Mouse (Mus musculus) heart, postnatal 0 days (tissue): ENCODE results near the gene 5430419D17Rik. TPM values are rescaled to one million over a fixed set of nuclear protein-coding genes. Genes with fewer than 3 reads are reported as not detected.

Experiments
- ATAC-seq: fragments of 200-750 bp; cut with Nextera tagmentation; 2 replicates; pipeline ENCODE4 v1.8.0; 2017; ENCODE audit warnings: low read depth, moderate number of reproducible peaks, moderate library complexity; ENCODE audit not compliant: insufficient read depth
- DNase-seq: peaks from one replicate; pipeline ENCODE4 v3.0.0-alpha.2; 2016; ENCODE audit warnings: low spot score
- H3K27ac ChIP-seq: fragments of 300-500 bp; sonication (generic); 2 replicates; pipeline ENCODE4 v1.5.1; 2014; ENCODE audit warnings: low read depth, mild to moderate bottlenecking
- H3K27me3 ChIP-seq: fragments of 300-500 bp; sonication (generic); 2 replicates; pipeline ENCODE4 v1.6.1; 2014; ENCODE audit warnings: low read length, mixed read lengths; ENCODE audit not compliant: control insufficient read depth, insufficient read depth
- H3K36me3 ChIP-seq: fragments of 300-500 bp; sonication (generic); replicated peaks from 2 replicates; pipeline ENCODE4 v1.6.1; 2014; ENCODE audit warnings: low read length, mixed read lengths; ENCODE audit not compliant: control insufficient read depth, insufficient read depth
- H3K4me1 ChIP-seq: fragments of 300-500 bp; sonication (generic); 2 replicates; pipeline ENCODE4 v1.6.1; 2014; ENCODE audit warnings: antibody characterized with exemption; ENCODE audit not compliant: control insufficient read depth, insufficient read depth
- H3K4me2 ChIP-seq: fragments of 300-500 bp; sonication (generic); 2 replicates; pipeline ENCODE4 v1.6.1; 2014; ENCODE audit warnings: low read depth, mild to moderate bottlenecking, low read length, moderate library complexity
- H3K4me3 ChIP-seq: fragments of 300-500 bp; sonication (generic); 2 replicates; pipeline ENCODE4 v1.5.1; 2014; ENCODE audit warnings: low read depth, low read length
- H3K9ac ChIP-seq: fragments of 300-500 bp; sonication (generic); replicated peaks from 2 replicates; pipeline ENCODE4 v1.6.1; 2014; ENCODE audit warnings: low read depth, low read length, mixed read lengths
- H3K9me3 ChIP-seq: fragments of 300-500 bp; sonication (generic); replicated peaks from 2 replicates; pipeline ENCODE4 v1.6.1; 2016; ENCODE audit warnings: low read length; ENCODE audit not compliant: control insufficient read depth
- CTCF ChIP-seq: IDR thresholded peaks from 2 replicates; pipeline ENCODE4 v1.5.1; 2016; ENCODE audit warnings: antibody characterized with exemption, control low read depth, low read depth
- EP300 ChIP-seq: IDR thresholded peaks from 2 replicates; pipeline ENCODE4 v1.6.1; 2016; ENCODE audit warnings: antibody characterized with exemption, low read depth
- WGBS: fragments of 180-500 bp; shearing (Covaris S2); extraction: QIAGEN DNeasy Blood & Tissue Kit; methylation state at CpG from one replicate; pipeline ENCODE4 v1.1.7; 2014; 5-methylcytosine and 5-hydroxymethylcytosine counted together
- polyA plus RNA-seq: library from polyadenylated mRNA; unstranded; fragments of >200 nt; fragmentation: Nextera tagmentation; extraction: Ambion mirVana; gene quantifications from 2 replicates; pipeline ENCODE4 v1.2.1, GENCODE M21; 2015
- total RNA-seq: library from RNA; depleted of rRNA; stranded (reverse); fragments of >200 nt; gene quantifications from 2 replicates; pipeline ENCODE4 v1.2.3, GENCODE M21; 2014; ENCODE audit warnings: low replicate concordance

5430419D17Rik gene
- total and polyA plus RNA-seq, 2 experiments from 2014 or later = 0.59 to 0.95 TPM

DNA sequence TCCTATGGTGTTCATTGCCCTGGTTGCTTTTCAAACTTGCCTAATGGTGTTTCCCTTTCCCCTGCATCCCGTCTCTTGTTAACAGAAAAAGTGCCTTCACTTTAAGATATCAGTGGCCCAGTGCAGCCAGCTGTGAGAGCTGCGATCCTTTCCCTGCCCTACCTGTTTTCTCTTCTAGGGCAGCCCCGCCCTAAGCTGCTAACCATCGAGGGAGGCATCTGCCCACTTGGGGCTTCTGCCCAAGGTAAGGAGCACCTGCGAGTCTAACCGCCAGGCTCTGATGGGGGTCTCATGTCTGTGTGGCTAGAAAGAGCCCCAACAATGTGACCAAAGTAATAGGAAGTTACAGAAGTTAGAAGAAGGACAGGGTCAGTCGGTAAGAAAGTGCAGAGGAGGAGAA lies 12.0 kb upstream of the 5430419D17Rik start:
- Histone ChIP-seq H3K36me3 (no peaks in the 10 kb centered on the region), H3K27me3 (no peaks in the 10 kb centered on the region), H3K9me3 (no peaks in the 10 kb centered on the region), H3K4me3 (no peak overlapping the region), H3K4me1 (no peaks in the 10 kb centered on the region), H3K27ac (no peak overlapping the region), H3K9ac (no peak overlapping the region), H3K4me2 (no peak overlapping the region)
- ATAC-seq (no peak), DNase-seq (no peak)
- 57% methylated on average over 7 of the region's 7 CpGs for WGBS
- no peak for TF ChIP-seq CTCF
- TF ChIP-seq EP300 = no peak

DNA sequence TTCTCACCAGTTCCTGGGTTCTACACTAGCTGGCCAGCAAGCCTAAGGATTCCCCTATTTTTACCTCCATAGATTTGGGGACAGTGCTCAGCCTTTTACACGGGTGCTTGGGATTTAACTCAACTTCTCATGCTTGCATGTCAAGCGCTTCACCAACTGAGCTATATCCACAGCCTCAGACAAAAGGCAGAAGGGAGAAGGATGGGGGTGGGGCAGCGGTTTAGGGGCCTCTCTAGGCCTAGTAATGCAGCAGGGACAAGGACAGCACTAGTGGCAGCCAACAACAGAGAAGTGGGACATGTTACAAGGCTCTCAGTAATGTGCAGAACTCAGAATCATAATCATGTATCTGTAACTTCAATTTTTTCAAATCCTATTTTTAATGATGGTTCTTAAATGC lies 6.4 kb upstream of the 5430419D17Rik start:
- 64% methylated on average over 3 of the region's 3 CpGs for whole genome bisulfite sequencing
- H3K4me2 ChIP-seq = no peak overlapping the region
- no peak overlapping the region for H3K4me3 ChIP-seq
- no peaks in the 10 kb centered on the region for H3K36me3 ChIP-seq
- no peak overlapping the region for H3K27ac ChIP-seq
- no peak for DNase-seq
- H3K27me3 ChIP-seq = no peaks in the 10 kb centered on the region
- TF ChIP-seq CTCF = no peak
- no peak for TF ChIP-seq EP300
- ATAC-seq = no peak
- no peak overlapping the region for H3K9ac ChIP-seq
- H3K4me1 ChIP-seq = no peaks in the 10 kb centered on the region
- H3K9me3 ChIP-seq = no peaks in the 10 kb centered on the region

DNA sequence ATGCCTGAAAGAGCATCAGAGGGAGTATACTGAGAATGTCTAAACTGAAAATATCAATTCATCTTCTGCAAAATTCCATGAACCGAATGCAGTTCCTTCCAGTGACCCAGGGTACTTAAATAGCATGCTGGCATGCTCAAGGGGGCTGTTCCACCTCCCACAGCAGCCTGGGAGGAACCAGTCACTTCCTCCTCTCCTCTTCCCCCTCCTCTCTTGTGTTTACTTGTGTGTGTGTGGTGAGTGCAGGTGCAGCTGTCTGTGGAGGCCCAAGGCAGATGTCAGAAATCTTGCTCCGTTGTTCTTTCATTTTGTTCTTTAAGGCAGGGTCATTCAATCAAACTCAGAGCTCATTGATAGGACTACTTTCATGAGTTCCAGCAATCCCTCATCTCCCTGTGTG lies 5.1 kb upstream of the 5430419D17Rik start:
- Histone ChIP-seq H3K4me3 (no peak overlapping the region), H3K27ac (no peak overlapping the region), H3K9ac (no peak overlapping the region), H3K27me3 (no peaks in the 10 kb centered on the region), H3K9me3 (no peaks in the 10 kb centered on the region), H3K4me1 (no peaks in the 10 kb centered on the region), H3K36me3 (no peaks in the 10 kb centered on the region), H3K4me2 (no peak overlapping the region)
- 37% methylated on average over 2 of the region's 2 CpGs for WGBS
- no peak for TF ChIP-seq EP300
- TF ChIP-seq CTCF = no peak
- DNase-seq (no peak), ATAC-seq (no peak)

DNA sequence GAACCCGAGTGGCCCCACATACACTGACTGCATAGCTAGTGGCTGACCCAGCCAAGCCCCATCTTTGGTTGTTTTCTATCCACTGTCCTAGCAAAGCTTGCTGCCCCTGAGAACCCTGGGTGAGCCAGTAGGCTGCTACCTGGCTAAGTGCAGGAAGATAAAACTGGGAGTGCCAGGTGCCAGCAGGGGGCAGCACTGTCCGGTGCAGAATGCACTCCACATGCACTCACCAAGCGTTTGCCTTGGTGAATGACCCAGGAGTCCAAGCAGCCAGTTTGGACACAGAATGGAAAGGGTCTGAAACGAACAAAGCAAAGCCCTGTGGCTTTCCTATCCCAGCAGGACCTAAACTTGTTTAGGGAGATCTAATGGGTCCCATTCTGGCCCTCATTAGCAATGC lies 8.5 kb downstream of the 5430419D17Rik start:
- no peak overlapping the region for H3K4me3 ChIP-seq
- no peak overlapping the region for H3K9ac ChIP-seq
- 29% methylated on average over 4 of the region's 4 CpGs for WGBS
- H3K27me3 ChIP-seq = no peaks in the 10 kb centered on the region
- H3K4me1 ChIP-seq = no peaks in the 10 kb centered on the region
- no peaks in the 10 kb centered on the region for H3K36me3 ChIP-seq
- peak; percentile 57 for TF ChIP-seq CTCF
- TF ChIP-seq EP300 = no peak
- H3K4me2 ChIP-seq = no peak overlapping the region
- no peak for DNase-seq
- no peak for ATAC-seq
- no peak overlapping the region for H3K27ac ChIP-seq
- H3K9me3 ChIP-seq = no peaks in the 10 kb centered on the region

DNA sequence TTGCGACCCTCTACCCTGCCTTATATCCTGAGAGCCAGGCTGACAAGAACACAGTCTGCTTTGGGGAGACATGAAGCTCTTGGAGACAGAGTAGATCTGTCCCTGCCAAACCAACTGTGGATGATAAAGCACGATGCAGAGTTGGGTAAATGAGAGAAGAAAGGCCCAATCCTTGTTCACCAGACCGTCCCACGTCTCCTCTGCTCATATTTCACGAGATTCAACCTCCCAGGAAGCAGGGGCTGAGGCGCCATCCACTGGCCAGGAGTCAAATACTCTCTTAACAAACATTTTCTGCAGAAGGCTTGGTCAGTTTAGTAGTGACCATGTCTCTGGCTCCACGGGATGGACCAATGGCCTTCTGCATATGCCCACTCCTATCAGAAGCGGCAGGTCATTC lies 10.1 kb downstream of the 5430419D17Rik start:
- TF ChIP-seq CTCF (no peak), EP300 (no peak)
- WGBS = 56% methylated on average over 8 of the region's 8 CpGs
- Histone ChIP-seq H3K36me3 (no peaks in the 10 kb centered on the region), H3K9me3 (no peaks in the 10 kb centered on the region), H3K4me1 (no peaks in the 10 kb centered on the region), H3K27ac (no peak overlapping the region), H3K9ac (no peak overlapping the region), H3K4me3 (no peak overlapping the region), H3K4me2 (no peak overlapping the region), H3K27me3 (no peaks in the 10 kb centered on the region)
- ATAC-seq (no peak), DNase-seq (no peak)

DNA sequence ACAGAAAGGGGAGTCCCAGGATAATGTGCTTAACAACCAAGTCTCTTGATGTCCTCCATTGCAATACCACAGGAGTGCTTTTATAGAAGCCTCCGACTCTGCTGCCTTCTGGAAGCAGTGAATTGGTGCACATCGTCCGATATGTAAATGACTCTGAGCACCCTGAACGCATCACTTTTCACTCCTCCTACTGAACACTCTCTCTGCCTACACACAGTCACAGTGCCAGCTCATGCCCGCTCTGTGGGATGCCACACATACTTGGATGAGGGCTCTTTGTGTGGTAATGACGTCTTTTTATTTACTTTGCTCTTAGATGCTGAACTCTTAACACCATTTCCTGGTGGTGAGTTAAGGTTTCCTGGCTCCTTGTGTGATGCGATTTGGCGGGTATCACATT lies 12.8 kb downstream of the 5430419D17Rik start:
- TF ChIP-seq CTCF = no peak
- TF ChIP-seq EP300 = no peak
- H3K36me3 ChIP-seq = no peaks in the 10 kb centered on the region
- H3K4me3 ChIP-seq = no peak overlapping the region
- H3K27ac ChIP-seq = no peak overlapping the region
- H3K9me3 ChIP-seq = no peaks in the 10 kb centered on the region
- no peak overlapping the region for H3K4me2 ChIP-seq
- no peak for DNase-seq
- no peak overlapping the region for H3K9ac ChIP-seq
- ATAC-seq = no peak
- 63% methylated on average over 8 of the region's 8 CpGs for WGBS
- no peaks in the 10 kb centered on the region for H3K27me3 ChIP-seq
- no peaks in the 10 kb centered on the region for H3K4me1 ChIP-seq
